Mouse (Mus musculus): ENCODE results near the gene Gm9573.

DNA sequence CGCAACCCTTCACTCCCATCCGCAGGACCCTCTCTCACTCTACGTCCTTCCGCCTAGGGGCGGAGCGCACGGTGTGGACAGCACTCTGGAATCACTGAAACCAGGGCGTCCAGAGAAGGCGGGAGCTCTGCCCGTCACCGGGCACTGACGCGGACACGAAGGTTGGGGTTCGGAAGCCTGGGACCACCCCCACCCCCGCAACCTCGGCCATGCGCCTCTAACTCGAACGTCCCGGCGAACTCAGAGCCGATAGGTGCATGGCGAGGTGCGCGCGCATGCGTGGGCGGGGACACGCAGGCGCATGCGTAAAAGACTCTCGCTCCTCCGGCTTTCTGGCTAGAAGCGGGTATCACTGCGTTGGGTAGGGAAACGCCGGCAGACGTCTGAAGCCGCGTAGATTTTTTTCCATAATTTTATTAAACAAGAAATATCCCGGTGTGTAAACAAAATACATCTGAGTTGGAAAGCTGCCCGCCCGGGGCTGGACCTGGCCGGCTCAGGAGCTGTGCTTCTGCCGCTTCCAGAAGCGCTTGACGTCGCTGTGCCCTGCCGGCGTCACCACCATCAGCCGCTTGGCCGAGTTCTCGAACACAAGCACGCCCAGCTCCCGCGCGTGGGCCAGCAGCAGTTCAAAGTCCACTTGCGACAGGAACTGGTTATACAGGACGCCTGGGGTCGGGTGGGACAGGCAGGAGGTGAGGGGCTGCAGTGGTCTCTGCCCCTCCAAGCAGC lies 41.1 kb upstream of the Gm9573 start, which contains the start of gene Vars2:
- TF ChIP-seq CTCF (IDR thresholded peaks at IDR 0.05; ENCODE audit: control insufficient read depth, insufficient read depth, insufficient replicate concordance, low read depth, low read length) = no peak
- peak; percentile 83 for TF ChIP-seq POLR2A (IDR thresholded peaks at IDR 0.05; ENCODE audit: control insufficient read depth, low read depth, low read length)
